Mouse (Mus musculus) left cerebral cortex, postnatal 36 days (tissue): ENCODE measurements around the gene Sowahd. TPM values are rescaled to one million over a fixed set of nuclear protein-coding genes. Genes with fewer than 3 reads are reported as not detected.
A peak's percentile ranks its signal among the peaks of the same experiment; 100 is the strongest.
"Not testable (repeated sequence)": the region's sequence is repeated elsewhere in the genome, so short reads cannot be mapped to it uniquely, and the experiment has no call there.

ENCODE experiments used
- DNase-seq, 2 experiments: peaks; one replicate each; pipeline ENCODE4 v3.0.0; 2021 to 2022; ENCODE audit warnings: low spot score in 2 of 2, mixed read lengths in 1 of 2
- intact Hi-C: fragments of 180-260 bp; cut with DNase I; formaldehyde crosslinking; loops from one replicate; pipeline ENCODE4 v1.15.1; 2025
- total RNA-seq, 2 experiments: library from RNA; stranded (reverse); gene quantifications; 2 replicates each; pipeline ENCODE4 v1.2.3; 2021

Sowahd gene
- total RNA-seq: not detected

DNA sequence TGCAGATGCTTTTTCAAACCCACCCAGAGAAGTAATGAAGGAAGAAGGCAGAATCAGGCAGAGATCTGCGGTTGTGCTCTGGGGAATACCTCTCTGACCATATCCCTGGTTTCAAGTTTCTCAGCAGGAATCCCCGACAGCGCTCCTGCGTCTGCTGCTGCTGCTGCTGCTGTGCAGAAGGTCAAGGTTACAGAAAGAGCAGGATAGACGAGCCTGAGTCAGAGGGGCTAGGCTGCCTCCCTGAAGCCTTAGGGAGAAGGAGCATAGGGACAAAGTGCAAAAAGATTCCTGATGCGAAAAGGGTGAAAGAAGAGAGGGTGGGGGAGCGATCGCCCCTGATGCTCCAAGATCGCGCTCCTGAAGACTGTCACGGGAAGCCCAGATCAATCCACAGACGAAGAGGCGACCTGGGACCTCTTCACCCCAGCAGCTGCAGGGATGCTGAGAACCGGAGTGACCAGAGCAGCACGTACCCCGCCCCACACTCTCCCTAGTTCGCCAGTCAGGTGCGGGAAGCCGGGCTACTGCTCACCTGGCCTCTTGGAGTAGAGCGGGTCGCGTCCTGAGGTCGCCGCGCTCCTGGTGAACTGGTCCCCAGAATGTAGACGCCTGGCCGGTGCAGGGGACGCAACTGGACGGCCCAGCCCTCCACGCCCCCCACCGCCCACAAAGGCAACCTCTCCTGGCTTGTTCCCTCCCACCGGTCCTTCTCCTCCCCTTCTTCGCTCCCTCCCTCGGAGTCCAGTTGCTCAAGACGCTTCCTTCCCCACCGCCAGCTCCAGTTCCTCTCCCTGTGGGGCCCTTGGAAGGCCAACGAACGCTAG lies at the start of gene Sowahd:
Gene Sowahd, plus strand, starts transcription at position 780 of the 824 bp plus-strand sequence.
- intact Hi-C loops: loop anchor here (10.0 kb wide), 1 partner anchor 213 kb away; no protein-coding TSS in a partner anchor

GRCm38 (mm10) chrX:37013870-37014269 lies 34.8 kb upstream of the Sowahd start:
- intact Hi-C loops: no loop called here
- DNase-seq: no peak

More for the DNA sequence above, at the start of gene Sowahd:
- DNase-seq: no peak

DNA sequence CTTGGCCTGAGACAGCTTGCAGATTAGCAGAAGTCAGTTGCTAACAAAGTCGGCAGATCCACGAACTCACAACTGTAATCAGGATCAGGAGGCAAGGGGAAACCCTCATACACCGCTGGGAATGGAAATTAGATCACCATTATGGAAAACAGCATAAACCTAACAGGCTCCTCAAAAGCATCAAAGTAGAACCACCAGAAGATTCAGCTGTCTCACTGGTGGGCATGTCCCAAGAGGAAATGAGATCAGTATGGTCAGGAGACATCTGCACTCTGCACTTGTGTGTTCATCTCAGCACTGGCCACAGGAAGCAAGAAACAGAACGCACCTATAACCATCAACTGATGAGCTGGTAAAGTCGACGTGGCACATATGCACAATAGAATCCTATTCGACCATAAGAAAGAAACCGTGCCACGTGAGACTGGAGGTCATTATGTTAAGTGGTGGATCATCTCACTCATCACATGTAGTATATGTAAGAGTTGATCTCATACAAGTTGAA lies 30.4 kb upstream of the Sowahd start:
- intact Hi-C loops: no loop called here
- no peak for DNase-seq

DNA sequence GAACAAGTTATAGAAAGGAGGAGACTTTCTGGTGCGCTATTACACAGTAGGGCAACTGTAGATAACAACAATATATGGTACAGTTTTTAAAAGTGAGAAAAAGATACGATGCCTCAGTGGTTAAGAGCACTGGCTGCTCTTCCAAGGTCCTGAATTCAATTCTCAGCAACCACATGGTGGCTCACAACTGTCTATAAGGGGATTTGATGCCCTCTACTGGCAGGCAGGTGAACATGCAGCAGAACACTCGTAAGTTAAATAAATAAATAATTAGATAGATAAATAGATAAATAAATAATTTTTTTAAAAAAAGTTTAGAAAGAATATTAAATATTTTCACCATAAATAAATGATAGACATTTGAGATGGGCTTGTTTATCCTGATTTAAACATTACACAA lies 29.6 kb upstream of the Sowahd start:
- DNase-seq: no peak
- intact Hi-C loops: no loop called here

DNA sequence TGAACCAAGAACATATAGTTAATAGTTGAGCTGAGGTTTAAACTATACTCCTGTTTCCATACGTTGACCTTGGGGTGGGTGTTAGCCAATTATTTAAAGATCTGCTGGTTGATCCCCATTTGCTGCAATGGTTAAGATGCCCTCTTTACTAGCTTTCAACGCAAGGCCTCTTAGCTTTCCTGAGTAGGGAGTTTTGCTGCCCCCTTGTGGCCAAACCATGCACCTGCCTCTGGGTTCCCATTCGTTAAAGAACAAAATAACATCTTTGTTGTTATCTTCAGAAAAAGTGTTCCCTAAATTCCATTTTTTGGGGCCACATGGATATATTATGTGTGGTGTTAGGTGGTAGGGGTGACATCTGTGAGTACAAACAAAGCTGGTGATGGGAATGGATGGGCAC lies 26.0 kb upstream of the Sowahd start:
- intact Hi-C loops: loop anchor here (2.0 kb wide), 1 partner anchor 92 kb away; no protein-coding TSS in a partner anchor
- DNase-seq: peak; percentile 39 to 47

DNA sequence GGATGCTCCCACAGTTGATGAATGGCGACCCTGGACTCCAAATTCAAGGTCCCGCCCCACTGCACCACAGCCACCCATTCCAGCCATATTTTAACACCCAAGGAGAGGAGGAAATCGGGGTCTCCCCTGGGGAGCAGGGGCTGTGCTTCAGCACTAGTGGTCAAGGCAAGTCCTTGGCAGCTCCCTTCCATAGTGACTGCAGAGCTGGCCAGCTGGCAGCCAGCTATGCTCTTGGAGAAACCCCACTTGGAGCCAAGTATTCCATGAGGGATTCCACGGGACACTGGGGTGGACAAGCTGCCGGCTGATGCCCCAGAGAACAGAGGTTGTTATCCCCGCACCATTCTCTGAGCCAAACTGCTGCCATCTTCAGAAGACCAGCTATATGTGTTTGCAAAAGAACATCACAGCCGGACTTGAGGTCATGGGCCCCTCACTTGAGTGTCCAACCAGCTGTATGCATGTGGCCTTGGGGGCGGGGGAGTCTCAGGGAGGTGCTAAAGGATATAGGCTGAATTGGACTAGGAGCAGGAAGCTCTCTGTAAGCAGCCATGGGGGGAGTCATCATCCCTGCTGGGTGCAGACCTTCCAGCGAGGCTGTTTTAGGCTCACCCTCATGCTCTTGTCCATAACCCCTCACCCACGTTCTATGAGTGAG lies 24.9 kb upstream of the Sowahd start:
- intact Hi-C loops: loop anchor here (2.0 kb wide), 1 partner anchor 93 kb away; no protein-coding TSS in a partner anchor
- no peak for DNase-seq

- peak; percentile 6 to 9 for DNase-seq
- intact Hi-C loops: no loop called here
These were observed 20.3 kb upstream of the Sowahd start for GRCm38 (mm10) chrX:37028378-37028777.

GRCm38 (mm10) chrX:37042726-37043125 lies 5.9 kb upstream of the Sowahd start:
- intact Hi-C loops: loop anchor here (10.0 kb wide), 1 partner anchor 208 kb away; no protein-coding TSS in a partner anchor
- peak; percentile 49 to 52 for DNase-seq

GRCm38 (mm10) chrX:37048890-37049823 lies 512 bp downstream of the Sowahd start:
- intact Hi-C loops: loop anchor here (10.0 kb wide), 1 partner anchor 214 kb away; no protein-coding TSS in a partner anchor
- DNase-seq: no peak

DNA sequence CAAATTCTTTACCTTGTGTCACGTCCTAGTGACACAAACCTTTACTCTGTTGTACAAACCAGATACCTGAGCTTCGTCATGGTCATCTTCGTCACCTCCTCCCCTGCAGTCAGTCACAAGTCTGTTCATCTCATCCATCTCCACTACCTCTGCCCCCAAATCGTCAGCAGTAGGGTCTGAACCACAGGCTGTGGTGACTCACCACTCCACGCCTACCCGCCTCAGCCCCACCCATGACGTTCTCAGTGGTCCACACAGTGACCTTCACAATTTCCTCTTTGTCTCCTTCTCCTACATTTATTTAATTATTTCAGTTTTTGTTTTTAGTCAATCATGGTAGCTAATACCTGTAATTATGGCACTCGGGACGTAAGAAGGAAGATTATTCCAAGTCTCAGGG lies 15.3 kb downstream of the Sowahd start:
- intact Hi-C loops: no loop called here
- DNase-seq: no peak

- no peak for DNase-seq
- intact Hi-C loops: no loop called here
These were observed 18.7 kb downstream of the Sowahd start for GRCm38 (mm10) chrX:37067299-37067698.

- DNase-seq: no peak
- intact Hi-C loops: no loop called here
These were observed 20.1 kb downstream of the Sowahd start for GRCm38 (mm10) chrX:37068766-37069165.

DNA sequence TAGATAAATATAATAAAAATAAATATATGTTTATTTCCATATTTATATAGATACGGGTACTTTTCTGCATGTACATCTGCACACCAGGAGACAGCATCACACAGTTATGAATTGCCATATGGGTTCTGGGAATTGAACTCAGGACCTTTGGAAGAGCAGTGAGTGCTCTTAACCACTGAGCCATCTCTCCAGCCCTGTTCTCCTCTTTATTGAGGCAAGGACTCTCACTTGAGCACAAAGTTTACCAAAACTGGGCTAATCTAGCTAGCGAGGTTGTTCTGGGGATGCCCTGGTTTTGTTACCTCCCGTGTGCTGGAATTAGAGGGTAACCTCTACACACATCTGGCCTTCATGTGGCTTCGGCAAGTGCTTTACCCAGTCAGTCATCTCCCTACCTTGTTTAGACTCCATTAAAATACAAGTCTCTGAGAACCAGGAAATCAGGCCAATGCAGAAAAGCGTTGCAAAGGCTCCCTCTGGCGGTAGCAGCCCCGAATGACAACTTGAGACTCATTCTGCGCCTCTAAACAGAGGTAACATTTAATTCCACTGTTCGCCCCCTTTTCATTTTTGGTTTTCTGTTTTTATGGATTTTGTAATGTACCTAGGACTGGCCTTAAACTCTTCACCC lies 25.7 kb downstream of the Sowahd start:
- intact Hi-C loops: no loop called here
- peak; percentile 31 to 47 for DNase-seq

DNA sequence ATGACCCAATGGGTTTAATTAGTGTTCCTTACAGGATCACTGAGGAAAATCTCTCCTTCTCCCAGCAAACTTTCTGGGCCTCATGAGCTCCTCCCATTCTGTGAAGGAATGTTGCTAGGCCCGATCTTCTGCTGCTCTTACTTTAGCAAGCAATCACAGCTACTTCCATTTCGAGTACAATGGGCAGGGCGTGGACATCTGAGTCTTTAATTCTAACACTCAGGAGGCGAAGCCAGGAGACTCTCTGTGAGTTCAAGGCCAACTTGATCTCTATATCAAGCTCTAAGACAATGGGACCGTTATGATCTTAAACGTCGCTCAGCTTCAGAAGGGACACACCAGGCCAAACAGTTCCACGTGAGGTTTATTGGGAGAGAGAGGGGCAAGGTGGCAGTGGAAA lies 28.0 kb downstream of the Sowahd start:
- intact Hi-C loops: no loop called here
- DNase-seq: no peak

- intact Hi-C loops, DNase-seq: not testable (repeated sequence)
These were observed 31.7 kb downstream of the Sowahd start for GRCm38 (mm10) chrX:37080345-37080744.

DNA sequence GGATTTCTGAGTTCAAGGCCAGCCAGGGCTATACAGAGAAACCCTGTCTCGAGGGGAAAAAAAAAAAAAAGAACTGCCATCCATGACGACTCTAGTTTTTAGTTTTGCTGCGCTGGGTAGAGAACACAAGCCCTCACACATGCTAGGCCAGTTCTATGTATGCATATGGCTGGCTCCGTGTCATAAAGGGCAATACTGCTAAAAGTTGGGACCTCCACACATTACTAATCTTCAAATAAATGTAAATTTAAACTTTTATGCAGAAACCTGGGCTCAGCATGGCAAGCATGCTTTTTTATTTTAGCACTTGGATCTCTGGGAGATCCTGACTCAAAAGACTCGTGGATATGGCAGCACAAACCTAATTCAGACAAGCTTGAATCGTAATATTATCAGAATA lies 32.5 kb downstream of the Sowahd start:
- intact Hi-C loops: no loop called here

DNA sequence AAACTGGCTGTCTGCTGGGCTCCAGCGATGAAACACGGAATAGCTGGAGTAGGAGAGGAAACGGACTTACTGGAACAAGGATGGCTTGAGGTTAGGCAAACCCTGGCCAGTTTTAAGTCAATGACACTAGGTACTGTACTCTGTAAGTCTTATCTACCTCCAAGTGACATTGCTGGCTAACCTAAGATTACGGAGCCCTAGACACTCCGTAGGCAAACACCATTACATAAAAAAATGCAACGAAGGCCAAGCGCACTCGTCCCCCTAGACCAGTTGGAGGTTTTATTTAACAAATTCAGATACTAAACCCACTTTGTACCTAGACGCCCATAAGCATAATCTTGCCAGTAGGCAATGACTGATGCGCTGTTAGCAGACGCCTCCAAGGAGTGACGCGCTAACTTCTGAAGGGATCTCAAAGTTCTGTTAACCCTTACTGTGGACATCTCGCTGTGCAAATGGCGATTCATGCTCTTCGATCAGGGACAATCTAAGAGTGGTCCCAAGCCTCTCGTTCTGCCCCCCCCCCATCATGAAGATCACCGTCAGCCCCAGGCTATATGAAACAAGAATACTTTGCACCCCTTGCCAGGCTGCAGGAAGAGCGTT lies 35.8 kb downstream of the Sowahd start:
- intact Hi-C loops: no loop called here

More for the DNA sequence above, 32.5 kb downstream of the Sowahd start:
- no peak for DNase-seq

GRCm38 (mm10) chrX:37084927-37085660 lies 36.4 kb downstream of the Sowahd start, which contains the start of gene Rpl39:
Gene Rpl39 (minus strand): TSS chrX:37085402.
- intact Hi-C loops: no loop called here
- peak; percentile 82 to 83 for DNase-seq

More for the DNA sequence above, 35.8 kb downstream of the Sowahd start:
- peak; percentile 15 to 34 for DNase-seq
